Mouse (Mus musculus) heart, postnatal 10 days (tissue): Measurements from ENCODE around the gene Ammecr1. TPM values are rescaled to one million over a fixed set of nuclear protein-coding genes. Genes with fewer than 3 reads are reported as not detected.

ENCODE experiments used
- DNase-seq, 2 experiments: peaks; one replicate each; pipeline ENCODE4 v3.0.0; 2021
- intact Hi-C: fragments of 180-260 bp; cut with DNase I; formaldehyde crosslinking; loops from one replicate; pipeline ENCODE4 v1.15.1; 2025
- total RNA-seq, 2 experiments: library from RNA; stranded (reverse); gene quantifications; 2 replicates each; pipeline ENCODE4 v1.2.3; 2021

Ammecr1 gene
- total RNA-seq: 10 to 100 TPM; 34.1 to 47.5 TPM

- intact Hi-C loops: loop anchor here (5.0 kb wide), 3 partner anchors 44 to 144 kb away; no protein-coding TSS in a partner anchor
- peak; percentile 76 to 77 for DNase-seq
Observed at GRCm38 (mm10) chrX:142966008-142966966, at the start of gene Ammecr1. Gene Ammecr1, minus strand, starts transcription at chrX:142966728.

- DNase-seq: no peak
- intact Hi-C loops: no loop called here
Observed at GRCm38 (mm10) chrX:143014118-143014517, 47.6 kb upstream of the Ammecr1 start.

GRCm38 (mm10) chrX:143012334-143012733 is 45.8 kb upstream of the Ammecr1 start:
- intact Hi-C loops: no loop called here
- no peak for DNase-seq

- DNase-seq: no peak
- intact Hi-C loops: no loop called here
Observed at GRCm38 (mm10) chrX:143011865-143012264, 45.3 kb upstream of the Ammecr1 start.

- intact Hi-C loops: no loop called here
- no peak for DNase-seq
Observed at GRCm38 (mm10) chrX:143004131-143004846, 37.8 kb upstream of the Ammecr1 start.

GRCm38 (mm10) chrX:142997214-142997613 is 30.7 kb upstream of the Ammecr1 start:
- DNase-seq: no peak

GRCm38 (mm10) chrX:142994514-142994913 is 28.0 kb upstream of the Ammecr1 start:
- intact Hi-C loops: no loop called here
- DNase-seq: no peak

More at GRCm38 (mm10) chrX:142997214-142997613, 30.7 kb upstream of the Ammecr1 start:
- intact Hi-C loops: no loop called here

- intact Hi-C loops: no loop called here
Observed at GRCm38 (mm10) chrX:142984170-142984569, 17.6 kb upstream of the Ammecr1 start.

GRCm38 (mm10) chrX:142983638-142984037 is 17.1 kb upstream of the Ammecr1 start:
- intact Hi-C loops: no loop called here
- no peak for DNase-seq

More at GRCm38 (mm10) chrX:142984170-142984569, 17.6 kb upstream of the Ammecr1 start:
- DNase-seq: no peak

GRCm38 (mm10) chrX:142981530-142982130 is 15.1 kb upstream of the Ammecr1 start:
- no peak for DNase-seq

GRCm38 (mm10) chrX:142980855-142981529 is 14.5 kb upstream of the Ammecr1 start:
- DNase-seq: no peak
- intact Hi-C loops: no loop called here

More at GRCm38 (mm10) chrX:142981530-142982130, 15.1 kb upstream of the Ammecr1 start:
- intact Hi-C loops: no loop called here

- DNase-seq: no peak
- intact Hi-C loops: no loop called here
Observed at GRCm38 (mm10) chrX:142979224-142979623, 12.7 kb upstream of the Ammecr1 start.

GRCm38 (mm10) chrX:142972443-142972970 is 6.0 kb upstream of the Ammecr1 start:
- no peak for DNase-seq
- intact Hi-C loops: no loop called here

GRCm38 (mm10) chrX:142971759-142972158 is 5.2 kb upstream of the Ammecr1 start:
- intact Hi-C loops: no loop called here
- no peak for DNase-seq

GRCm38 (mm10) chrX:142967067-142967466 is 539 bp upstream of the Ammecr1 start:
- intact Hi-C loops: loop anchor here (5.0 kb wide), 3 partner anchors 45 to 145 kb away; no protein-coding TSS in a partner anchor
- DNase-seq: no peak

GRCm38 (mm10) chrX:142965236-142966007 is 1.1 kb downstream of the Ammecr1 start:
- DNase-seq: peak; percentile 21 to 30

GRCm38 (mm10) chrX:142960434-142960833 is 6.1 kb downstream of the Ammecr1 start:
- intact Hi-C loops: no loop called here
- no peak for DNase-seq

More at GRCm38 (mm10) chrX:142965236-142966007, 1.1 kb downstream of the Ammecr1 start:
- intact Hi-C loops: loop anchor here (5.0 kb wide), 3 partner anchors 43 to 143 kb away; no protein-coding TSS in a partner anchor

GRCm38 (mm10) chrX:142959674-142960307 is 6.7 kb downstream of the Ammecr1 start:
- intact Hi-C loops: no loop called here
- no peak for DNase-seq

- intact Hi-C loops: no loop called here
- DNase-seq: no peak
Observed at GRCm38 (mm10) chrX:142928430-142928829, 38.1 kb downstream of the Ammecr1 start.
